Mouse (Mus musculus): Measurements from ENCODE around the gene Dcp1a. TPM values are rescaled to one million over a fixed set of nuclear protein-coding genes. Genes with fewer than 3 reads are reported as not detected.

The Dcp1a gene
- total and polyA plus RNA-seq, 3 experiments: 18.3 to 26.9 (median 20.1) TPM

DNA sequence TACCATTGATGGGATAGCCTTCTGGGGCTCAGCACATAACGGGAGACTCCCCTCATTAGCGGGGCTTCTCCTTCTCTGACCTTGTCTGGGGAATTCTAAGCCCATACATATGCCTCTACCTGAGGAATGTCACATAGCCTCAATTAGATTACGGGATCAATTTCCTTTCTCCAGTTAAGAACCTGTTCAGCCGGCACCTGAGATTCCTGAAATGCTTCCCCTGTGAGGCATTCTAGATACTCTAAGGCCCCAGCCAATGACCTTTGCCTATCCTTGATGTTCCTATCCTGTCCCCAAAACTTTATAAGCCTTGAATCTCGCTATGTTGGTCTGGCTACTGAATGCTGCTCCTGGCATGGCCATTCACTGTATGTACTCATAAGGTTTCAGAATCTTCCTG, 5.7 kb upstream of the Dcp1a start:
- no peak overlapping the region for H3K4me3 ChIP-seq (replicated peaks in 1 of 3; ENCODE audit: low read depth in 2 of 3, low read length in 2 of 3, poor library complexity in 1 of 3)
- no peak overlapping the region for H3K9ac ChIP-seq (ENCODE audit: insufficient read depth, low read depth)
- no peaks in the 10 kb centered on the region for H3K27me3 ChIP-seq (replicated peaks)
- in situ Hi-C loops (cut with MboI; ENCODE audit: low pct_ligation_motif_present, low pct_unique_long_range_greater_than_20kb, low sequenced_read_pairs): no loop called here
- H3K27ac ChIP-seq (ENCODE audit: insufficient read depth, low read depth): no peak overlapping the region
- no peaks in the 10 kb centered on the region for H3K9me3 ChIP-seq (replicated peaks; ENCODE audit: low read length)
- DNase-seq (ENCODE audit: extremely low read depth): no peak
- H3K4me2 ChIP-seq (ENCODE audit: insufficient read depth, low read depth, poor library complexity, severe bottlenecking): no peak overlapping the region
- H3K4me1 ChIP-seq (ENCODE audit: control insufficient read depth in 1 of 2, insufficient read depth in 2 of 2): no peaks in the 10 kb centered on the region
- no peak for TF ChIP-seq POLR2A (IDR thresholded peaks at IDR 0.05; ENCODE audit: low read depth, low read length)
- no peak for TF ChIP-seq SIN3A (IDR thresholded peaks at IDR 0.05; ENCODE audit: low read length)
- TF ChIP-seq HCFC1 (IDR thresholded peaks at IDR 0.05; ENCODE audit: low read depth, low read length): no peak
- TF ChIP-seq MXI1 (IDR thresholded peaks at IDR 0.05; ENCODE audit: low read depth, low read length): no peak
- no peak for TF ChIP-seq PAX5 (IDR thresholded peaks at IDR 0.05; ENCODE audit: low read length)
- TF ChIP-seq ETS1 (conservative IDR thresholded peaks at IDR 0.05; ENCODE audit: low read depth, low read length): no peak
- no peak for TF ChIP-seq EP300 (IDR thresholded peaks at IDR 0.05; ENCODE audit: low read length)
- no peak for TF ChIP-seq ZC3H11A (IDR thresholded peaks at IDR 0.05; ENCODE audit: low read depth, low read length)
- TF ChIP-seq ELF1 (IDR thresholded peaks at IDR 0.05; ENCODE audit: low read depth, low read length): no peak
- TF ChIP-seq USF1 (IDR thresholded peaks at IDR 0.05; ENCODE audit: low read depth, low read length): no peak
- no peak for TF ChIP-seq BHLHE40 (IDR thresholded peaks at IDR 0.05; ENCODE audit: low read depth, low read length)
- no peak for TF ChIP-seq ZMIZ1 (IDR thresholded peaks at IDR 0.05; ENCODE audit: low read depth, low read length)
- TF ChIP-seq JUN (IDR thresholded peaks at IDR 0.05; ENCODE audit: insufficient read depth, low read depth, low read length): no peak
- TF ChIP-seq CHD1 (IDR thresholded peaks at IDR 0.05; ENCODE audit: low read depth, low read length): no peak
- TF ChIP-seq IRF4 (IDR thresholded peaks at IDR 0.05; ENCODE audit: low read depth, low read length): no peak
- TF ChIP-seq E2F4 (IDR thresholded peaks at IDR 0.05; ENCODE audit: insufficient replicate concordance, low read depth, low read length): no peak
- no peak for TF ChIP-seq POLR2AphosphoS2 (IDR thresholded peaks at IDR 0.05; ENCODE audit: low read depth, low read length)
- H3K79me2 ChIP-seq (replicated peaks; ENCODE audit: control insufficient read depth, extremely low read depth, insufficient read depth, poor library complexity, severe bottlenecking): no peaks in the 10 kb centered on the region
- dilution Hi-C loops (cut with MboI; ENCODE audit: extremely low pct_ligation_motif_present, extremely low pct_unique_long_range_greater_than_20kb, low sequenced_read_pairs): no loop called here
- H3K36me3 ChIP-seq (replicated peaks in 1 of 2; ENCODE audit: control insufficient read depth in 1 of 2, insufficient read depth in 1 of 2, low read length in 1 of 2): no peaks in the 10 kb centered on the region

DNA sequence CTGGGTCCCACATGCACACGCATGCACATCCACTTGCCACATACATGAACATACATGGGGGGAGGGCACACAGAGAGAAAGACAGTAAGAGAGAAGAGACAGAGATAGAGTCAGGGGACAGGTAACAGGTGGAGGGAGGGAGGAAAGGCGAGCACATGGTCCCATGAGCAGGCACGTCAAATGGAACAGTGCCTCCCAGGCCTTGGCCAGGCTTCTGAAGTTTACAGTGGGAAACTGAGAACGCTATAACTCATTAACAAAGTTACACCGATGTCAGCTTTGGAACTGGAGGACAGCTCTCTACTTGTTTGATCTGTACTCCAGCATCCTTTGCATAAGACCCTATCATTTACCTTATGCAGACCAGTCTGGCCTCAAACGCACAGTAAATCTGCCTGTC, 4.9 kb upstream of the Dcp1a start:
- no peak for TF ChIP-seq POLR2AphosphoS2 (IDR thresholded peaks at IDR 0.05; ENCODE audit: low read depth, low read length)
- no peak for TF ChIP-seq NELFE (IDR thresholded peaks at IDR 0.05; ENCODE audit: low read depth, low read length)
- TF ChIP-seq RCOR1 (conservative IDR thresholded peaks at IDR 0.05; ENCODE audit: low read depth, low read length): no peak
- no peak for TF ChIP-seq NRF1 (IDR thresholded peaks at IDR 0.05; ENCODE audit: low read depth, low read length)
- TF ChIP-seq UBTF (IDR thresholded peaks at IDR 0.05; ENCODE audit: low read depth, low read length): no peak
- TF ChIP-seq TBP (conservative IDR thresholded peaks at IDR 0.05; ENCODE audit: low read depth, low read length): no peak
- TF ChIP-seq SIN3A (IDR thresholded peaks at IDR 0.05; ENCODE audit: low read length): no peak
- TF ChIP-seq MAX (IDR thresholded peaks at IDR 0.05; ENCODE audit: low read length): no peak
- no peak for TF ChIP-seq PAX5 (IDR thresholded peaks at IDR 0.05; ENCODE audit: low read length)
- no peak for TF ChIP-seq JUN (IDR thresholded peaks at IDR 0.05; ENCODE audit: insufficient read depth, low read depth, low read length)
- TF ChIP-seq IRF4 (IDR thresholded peaks at IDR 0.05; ENCODE audit: low read depth, low read length): no peak
- no peak for TF ChIP-seq ZC3H11A (IDR thresholded peaks at IDR 0.05; ENCODE audit: low read depth, low read length)
- no peak for TF ChIP-seq MAZ (IDR thresholded peaks at IDR 0.05; ENCODE audit: low read depth, low read length)

More for the DNA sequence above, 4.9 kb upstream of the Dcp1a start:
- no peak overlapping the region for H3K27ac ChIP-seq (ENCODE audit: insufficient read depth, low read depth)
- H3K4me1 ChIP-seq (ENCODE audit: control insufficient read depth in 1 of 2, insufficient read depth in 2 of 2): 0 out of 4 replicates have a peak, but pooled peaks cover 0 to 2% of the 10 kb centered on the region in 2 experiments
- dilution Hi-C loops (cut with MboI; ENCODE audit: extremely low pct_ligation_motif_present, extremely low pct_unique_long_range_greater_than_20kb, low sequenced_read_pairs): no loop called here
- H3K4me2 ChIP-seq (ENCODE audit: insufficient read depth, low read depth, poor library complexity, severe bottlenecking): no peak overlapping the region
- no peak overlapping the region for H3K9ac ChIP-seq (ENCODE audit: insufficient read depth, low read depth)
- no peak for DNase-seq (ENCODE audit: extremely low read depth)
- H3K9me3 ChIP-seq (replicated peaks; ENCODE audit: low read length): no peaks in the 10 kb centered on the region
- no peaks in the 10 kb centered on the region for H3K79me2 ChIP-seq (replicated peaks; ENCODE audit: control insufficient read depth, extremely low read depth, insufficient read depth, poor library complexity, severe bottlenecking)
- no peaks in the 10 kb centered on the region for H3K27me3 ChIP-seq (replicated peaks)
- no peak overlapping the region for H3K4me3 ChIP-seq (replicated peaks in 1 of 3; ENCODE audit: low read depth in 2 of 3, low read length in 2 of 3, poor library complexity in 1 of 3)
- in situ Hi-C loops (cut with MboI; ENCODE audit: low pct_ligation_motif_present, low pct_unique_long_range_greater_than_20kb, low sequenced_read_pairs): no loop called here
- no peaks in the 10 kb centered on the region for H3K36me3 ChIP-seq (replicated peaks in 1 of 2; ENCODE audit: control insufficient read depth in 1 of 2, insufficient read depth in 1 of 2, low read length in 1 of 2)
